Mouse (Mus musculus): Measurements from ENCODE around the gene Smim5. TPM values are rescaled to one million over a fixed set of nuclear protein-coding genes. Genes with fewer than 3 reads are reported as not detected.

The Smim5 gene
- total and polyA plus RNA-seq, 3 experiments, result 0.42 to 1.4 (median 0.98) TPM

- Histone ChIP-seq H3K79me2 (replicated peaks; ENCODE audit: control insufficient read depth, extremely low read depth, insufficient read depth, poor library complexity, severe bottlenecking) (no peaks in the 10 kb centered on the region), H3K36me3 (replicated peaks in 1 of 2; ENCODE audit: control insufficient read depth in 1 of 2, insufficient read depth in 1 of 2, low read length in 1 of 2) (no peaks in the 10 kb centered on the region), H3K4me3 (replicated peaks in 1 of 3; ENCODE audit: low read depth in 2 of 3, low read length in 2 of 3, poor library complexity in 1 of 3) (no peak overlapping the region), H3K4me2 (ENCODE audit: insufficient read depth, low read depth, poor library complexity, severe bottlenecking) (no peak overlapping the region), H3K4me1 (ENCODE audit: control insufficient read depth in 1 of 2, insufficient read depth in 2 of 2) (peaks cover 0 to 8% of the 10 kb centered on the region in 2 experiments; a peak in 2 of 4 replicates), H3K9ac (ENCODE audit: insufficient read depth, low read depth) (no peak overlapping the region), H3K27ac (ENCODE audit: insufficient read depth, low read depth) (no peak overlapping the region), H3K27me3 (replicated peaks) (peaks cover 18% of the 10 kb centered on the region), H3K9me3 (replicated peaks; ENCODE audit: low read length) (no peaks in the 10 kb centered on the region)
- TF ChIP-seq SMC3 (IDR thresholded peaks at IDR 0.05; ENCODE audit: low read depth, low read length) (peak; percentile 89), CTCF (conservative IDR thresholded peaks at IDR 0.05 in 1 of 2, IDR thresholded peaks at IDR 0.05 in 1 of 2; ENCODE audit: low read depth in 2 of 2, low read length in 2 of 2) (peak; percentile 94 to 98), RAD21 (IDR thresholded peaks at IDR 0.05; ENCODE audit: low read depth, low read length) (peak; percentile 75), JUN (IDR thresholded peaks at IDR 0.05; ENCODE audit: insufficient read depth, low read depth, low read length) (no peak), TCF12 (IDR thresholded peaks at IDR 0.05; ENCODE audit: low read depth, low read length) (peak; percentile 18; the same call in 1 of the 2 replicates)
- dilution Hi-C loops (cut with MboI; ENCODE audit: extremely low pct_ligation_motif_present, extremely low pct_unique_long_range_greater_than_20kb, low sequenced_read_pairs), result no loop called here
- peak; percentile 59 for DNase-seq (ENCODE audit: extremely low read depth)
- in situ Hi-C loops (cut with MboI; ENCODE audit: low pct_ligation_motif_present, low pct_unique_long_range_greater_than_20kb, low sequenced_read_pairs), result no loop called here
Measured at GRCm38 (mm10) chr11:115881002-115881401, 18.8 kb upstream of the Smim5 start.

- no peaks in the 10 kb centered on the region for H3K9me3 ChIP-seq (replicated peaks; ENCODE audit: low read length)
- in situ Hi-C loops (cut with MboI; ENCODE audit: low pct_ligation_motif_present, low pct_unique_long_range_greater_than_20kb, low sequenced_read_pairs) (no loop called here), dilution Hi-C loops (cut with MboI; ENCODE audit: extremely low pct_ligation_motif_present, extremely low pct_unique_long_range_greater_than_20kb, low sequenced_read_pairs) (no loop called here)
- H3K27ac ChIP-seq (ENCODE audit: insufficient read depth, low read depth), result no peak overlapping the region
- no peak overlapping the region for H3K4me2 ChIP-seq (ENCODE audit: insufficient read depth, low read depth, poor library complexity, severe bottlenecking)
- no peak for DNase-seq (ENCODE audit: extremely low read depth)
- no peak overlapping the region for H3K9ac ChIP-seq (ENCODE audit: insufficient read depth, low read depth)
- H3K4me3 ChIP-seq (replicated peaks in 1 of 3; ENCODE audit: low read depth in 2 of 3, low read length in 2 of 3, poor library complexity in 1 of 3), result no peak overlapping the region
- no peaks in the 10 kb centered on the region for H3K79me2 ChIP-seq (replicated peaks; ENCODE audit: control insufficient read depth, extremely low read depth, insufficient read depth, poor library complexity, severe bottlenecking)
- peaks cover 18% of the 10 kb centered on the region for H3K27me3 ChIP-seq (replicated peaks)
- no peaks in the 10 kb centered on the region for H3K36me3 ChIP-seq (replicated peaks in 1 of 2; ENCODE audit: control insufficient read depth in 1 of 2, insufficient read depth in 1 of 2, low read length in 1 of 2)
- TF ChIP-seq SMC3 (IDR thresholded peaks at IDR 0.05; ENCODE audit: low read depth, low read length) (no peak), RAD21 (IDR thresholded peaks at IDR 0.05; ENCODE audit: low read depth, low read length) (no peak), USF2 (conservative IDR thresholded peaks at IDR 0.05; ENCODE audit: low read depth, low read length) (no peak), RCOR1 (conservative IDR thresholded peaks at IDR 0.05; ENCODE audit: low read depth, low read length) (no peak), EP300 (IDR thresholded peaks at IDR 0.05; ENCODE audit: low read length) (no peak), USF1 (IDR thresholded peaks at IDR 0.05; ENCODE audit: low read depth, low read length) (no peak), HCFC1 (IDR thresholded peaks at IDR 0.05; ENCODE audit: low read depth, low read length) (no peak), IRF4 (IDR thresholded peaks at IDR 0.05; ENCODE audit: low read depth, low read length) (no peak)
- H3K4me1 ChIP-seq (ENCODE audit: control insufficient read depth in 1 of 2, insufficient read depth in 2 of 2), result peaks cover 0 to 8% of the 10 kb centered on the region in 2 experiments; a peak in 2 of 4 replicates
Measured at GRCm38 (mm10) chr11:115883251-115883650, 16.5 kb upstream of the Smim5 start.

DNA sequence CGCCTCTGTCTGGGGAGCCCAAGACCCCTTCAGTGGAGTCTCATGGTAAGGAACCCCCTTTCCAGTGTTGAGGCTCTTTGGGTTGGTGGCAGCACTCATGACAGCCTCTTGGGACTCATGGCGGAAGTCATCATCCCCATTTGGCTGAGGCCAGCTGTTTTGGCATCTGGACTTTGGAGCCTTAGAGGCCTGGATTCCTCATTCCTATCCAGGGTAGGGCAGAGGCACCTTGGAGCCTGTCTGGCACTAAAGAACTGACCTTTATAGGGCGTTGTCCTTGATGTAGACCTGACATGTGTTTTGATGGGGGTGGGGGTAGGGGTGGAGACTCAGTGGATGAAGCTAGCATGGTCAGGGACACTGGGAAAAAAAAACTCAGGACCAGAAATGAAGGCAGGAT lies 15.4 kb upstream of the Smim5 start:
- Histone ChIP-seq H3K9me3 (replicated peaks; ENCODE audit: low read length) (no peaks in the 10 kb centered on the region), H3K4me1 (ENCODE audit: control insufficient read depth in 1 of 2, insufficient read depth in 2 of 2) (peaks cover 0 to 9% of the 10 kb centered on the region in 2 experiments; a peak in 2 of 4 replicates), H3K79me2 (replicated peaks; ENCODE audit: control insufficient read depth, extremely low read depth, insufficient read depth, poor library complexity, severe bottlenecking) (no peaks in the 10 kb centered on the region), H3K27ac (ENCODE audit: insufficient read depth, low read depth) (no peak overlapping the region), H3K4me3 (replicated peaks in 1 of 3; ENCODE audit: low read depth in 2 of 3, low read length in 2 of 3, poor library complexity in 1 of 3) (no peak overlapping the region), H3K27me3 (replicated peaks) (peaks cover 18% of the 10 kb centered on the region), H3K4me2 (ENCODE audit: insufficient read depth, low read depth, poor library complexity, severe bottlenecking) (no peak overlapping the region), H3K36me3 (replicated peaks in 1 of 2; ENCODE audit: control insufficient read depth in 1 of 2, insufficient read depth in 1 of 2, low read length in 1 of 2) (peaks cover 0 to 3% of the 10 kb centered on the region in 2 experiments), H3K9ac (ENCODE audit: insufficient read depth, low read depth) (no peak overlapping the region)
- in situ Hi-C loops (cut with MboI; ENCODE audit: low pct_ligation_motif_present, low pct_unique_long_range_greater_than_20kb, low sequenced_read_pairs) (no loop called here), dilution Hi-C loops (cut with MboI; ENCODE audit: extremely low pct_ligation_motif_present, extremely low pct_unique_long_range_greater_than_20kb, low sequenced_read_pairs) (no loop called here)
- DNase-seq (ENCODE audit: extremely low read depth), result no peak
- TF ChIP-seq CTCF (conservative IDR thresholded peaks at IDR 0.05 in 1 of 2, IDR thresholded peaks at IDR 0.05 in 1 of 2; ENCODE audit: low read depth in 2 of 2, low read length in 2 of 2), result no peak
- no peak for TF ChIP-seq MAZ (IDR thresholded peaks at IDR 0.05; ENCODE audit: low read depth, low read length)
- TF ChIP-seq MAFK (IDR thresholded peaks at IDR 0.05; ENCODE audit: insufficient replicate concordance, low read length), result no peak
- no peak for TF ChIP-seq CHD1 (IDR thresholded peaks at IDR 0.05; ENCODE audit: low read depth, low read length)
- no peak for TF ChIP-seq TCF12 (IDR thresholded peaks at IDR 0.05; ENCODE audit: low read depth, low read length)
- no peak for TF ChIP-seq MYC (IDR thresholded peaks at IDR 0.05; ENCODE audit: low read depth, low read length)
- no peak for TF ChIP-seq GABPA (IDR thresholded peaks at IDR 0.05; ENCODE audit: insufficient replicate concordance, low read depth, low read length)
- TF ChIP-seq ETS1 (conservative IDR thresholded peaks at IDR 0.05; ENCODE audit: low read depth, low read length), result no peak

Measured in CH12.LX (cell line).